Mouse (Mus musculus): ENCODE measurements at regions not wholly inside any gene's neighbourhood (a gene's known extent, or its start where the extent isn't known, plus 50 kb on each side); places are given as distances from the start of the nearest gene placed in this dataset.

GRCm38 (mm10) chr11:85966207-85966606, 80.0 kb downstream of the Tbx4 start:
- DNase-seq (ENCODE audit: low spot score), result no peak

GRCm38 (mm10) chr11:85970287-85970686, 84.1 kb downstream of the Tbx4 start:
- no peak for DNase-seq (ENCODE audit: low spot score)

- DNase-seq (ENCODE audit: low spot score), result peak; percentile 63
These were observed 86.2 kb downstream of the Tbx4 start for GRCm38 (mm10) chr11:85972385-85972784.

- no peak for DNase-seq (ENCODE audit: low spot score)
These were observed 87.5 kb downstream of the Tbx4 start for GRCm38 (mm10) chr11:85973736-85974135.

GRCm38 (mm10) chr11:85976693-85977434, 90.6 kb downstream of the Tbx4 start:
- DNase-seq (ENCODE audit: low spot score), result no peak

- DNase-seq (ENCODE audit: low spot score), result no peak
These were observed 94.2 kb downstream of the Tbx4 start for GRCm38 (mm10) chr11:85980388-85980787.

- DNase-seq (ENCODE audit: low spot score), result no peak
These were observed 95.3 kb downstream of the Tbx4 start for GRCm38 (mm10) chr11:85981561-85981960.

GRCm38 (mm10) chr11:85986338-85986737, 100.1 kb downstream of the Tbx4 start:
- DNase-seq (ENCODE audit: low spot score), result no peak

GRCm38 (mm10) chr11:85987181-85987580, 101.0 kb downstream of the Tbx4 start:
- no peak for DNase-seq (ENCODE audit: low spot score)

- DNase-seq (ENCODE audit: low spot score), result no peak
These were observed 103.3 kb downstream of the Tbx4 start for GRCm38 (mm10) chr11:85989536-85989935.

- DNase-seq (ENCODE audit: low spot score), result no peak
These were observed 103.8 kb downstream of the Tbx4 start for GRCm38 (mm10) chr11:85989940-85990493.

- DNase-seq (ENCODE audit: low spot score), result no peak
These were observed 109.3 kb downstream of the Tbx4 start for GRCm38 (mm10) chr11:85995318-85996095.

GRCm38 (mm10) chr11:85996686-85997085, 110.5 kb downstream of the Tbx4 start:
- DNase-seq (ENCODE audit: low spot score), result no peak

- DNase-seq (ENCODE audit: low spot score), result no peak
These were observed 117.1 kb downstream of the Tbx4 start for GRCm38 (mm10) chr11:86003341-86003740.

GRCm38 (mm10) chr11:86005284-86005683, 119.1 kb downstream of the Tbx4 start:
- no peak for DNase-seq (ENCODE audit: low spot score)

GRCm38 (mm10) chr11:86005899-86006445, 119.8 kb downstream of the Tbx4 start:
- DNase-seq (ENCODE audit: low spot score), result no peak

- DNase-seq (ENCODE audit: low spot score), result no peak
These were observed 120.6 kb downstream of the Tbx4 start for GRCm38 (mm10) chr11:86006859-86007258.
